Mouse (Mus musculus) spleen, postnatal 14 days (tissue): Measurements from ENCODE around the gene Gm11037.

ENCODE experiments used
- DNase-seq, 2 experiments: peaks; one replicate each; pipeline ENCODE4 v3.0.0; 2021 to 2022; ENCODE audit warnings: low spot score in 2 of 2

Gene Gm11037

DNA sequence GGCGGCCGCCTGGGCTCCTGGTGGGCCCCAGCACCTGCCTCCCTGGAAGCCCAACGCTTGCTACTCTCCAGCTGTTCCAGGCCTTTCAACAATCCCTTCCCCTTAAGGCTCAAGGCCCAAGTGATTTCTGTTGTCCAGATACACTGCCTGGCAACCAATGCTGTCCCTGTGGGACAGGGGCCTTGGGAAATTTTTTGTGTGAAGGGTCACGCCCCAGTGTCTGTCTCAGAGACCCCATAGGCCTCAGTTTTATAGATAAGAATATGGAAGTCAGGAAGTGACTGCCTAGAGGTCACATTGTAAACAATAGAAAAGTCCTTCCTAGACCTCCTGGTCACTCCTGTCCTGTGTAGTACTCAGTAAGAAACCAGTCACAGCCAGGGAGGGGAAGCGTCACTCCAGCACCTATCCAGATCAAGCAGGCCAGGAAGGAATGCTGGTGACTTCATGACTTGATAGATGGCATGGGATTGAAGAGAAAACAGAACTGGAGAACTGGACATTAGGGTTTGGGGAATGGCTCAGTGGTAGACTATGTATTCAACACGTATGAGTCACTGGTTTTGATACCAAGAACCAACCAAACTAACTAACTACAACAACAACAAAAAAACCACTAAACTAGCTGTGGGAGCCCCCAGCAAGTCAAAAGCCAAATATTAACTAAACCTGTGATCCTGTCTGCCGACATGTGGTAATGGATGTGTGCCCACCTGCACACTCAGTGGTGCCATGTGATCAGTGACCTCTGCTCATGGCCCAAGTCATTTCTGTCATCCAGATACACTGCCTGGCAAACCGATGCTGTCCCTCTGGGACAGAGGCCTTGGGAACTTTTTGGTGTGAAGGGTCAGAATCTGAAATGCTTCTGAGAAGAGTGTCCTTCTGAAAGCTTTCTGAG, 15.3 kb downstream of the Gm11037 start:
- no peak for DNase-seq

DNA sequence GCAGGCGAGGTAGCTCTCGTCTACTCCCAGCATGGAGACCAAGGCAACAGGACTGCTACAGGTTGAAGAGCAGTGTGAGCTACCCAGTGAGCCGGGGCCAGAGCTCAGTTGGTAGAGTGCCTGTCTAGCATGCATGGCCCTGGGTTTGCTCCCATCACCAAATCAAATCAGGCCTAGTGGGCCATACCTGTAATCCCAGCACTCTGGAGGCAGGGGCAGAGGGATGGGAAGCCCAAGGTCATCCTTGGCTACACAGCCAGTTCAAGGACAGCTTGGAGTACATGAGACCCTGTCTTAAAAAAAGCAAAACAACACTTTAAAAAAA, 15.9 kb downstream of the Gm11037 start:
- DNase-seq: no peak

DNA sequence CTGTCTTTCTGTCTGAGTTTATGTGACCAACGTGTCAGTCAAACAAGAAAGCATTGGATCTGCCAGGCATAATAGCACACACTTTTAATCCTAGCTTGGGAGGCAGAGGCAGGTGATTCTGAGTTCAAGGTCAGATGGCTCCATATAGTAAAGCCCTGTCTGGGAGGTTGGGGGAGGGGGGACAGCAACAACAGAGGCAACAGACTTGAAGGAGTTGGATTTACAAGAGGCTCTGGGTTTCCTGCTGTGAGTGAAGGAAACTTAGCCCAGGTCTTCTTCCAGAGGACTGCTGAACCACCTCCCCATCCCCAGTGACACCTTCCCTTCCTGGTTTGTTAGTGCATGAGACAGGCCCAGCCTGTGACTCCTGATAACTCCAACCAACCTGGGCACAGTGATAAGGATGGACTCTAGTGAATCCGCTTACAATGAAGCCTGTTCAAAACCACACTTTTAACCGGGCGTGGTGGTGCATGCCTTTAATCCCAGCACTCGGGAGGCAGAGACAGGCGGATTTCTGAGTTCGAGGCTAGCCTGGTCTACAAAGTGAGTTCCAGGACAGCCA, 19.0 kb downstream of the Gm11037 start:
- no peak for DNase-seq

DNA sequence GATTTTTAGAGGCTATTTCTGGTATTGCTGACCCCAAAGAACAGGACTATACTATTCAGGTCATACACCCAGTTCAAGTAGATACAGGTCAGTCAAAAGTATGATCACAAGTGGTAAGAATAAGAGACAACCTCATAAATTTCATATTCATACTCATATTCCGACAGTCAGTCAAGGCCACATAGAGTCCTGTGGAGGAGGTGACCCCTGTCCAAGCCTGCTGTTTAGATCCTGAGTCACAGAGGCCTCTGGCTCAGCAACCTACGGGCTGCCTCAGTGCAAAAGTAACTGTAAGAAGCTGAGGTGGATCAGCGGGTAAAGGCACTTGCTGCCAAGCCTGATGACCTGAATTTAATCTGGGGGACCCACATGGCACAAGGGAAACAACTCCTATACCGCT, 20.7 kb downstream of the Gm11037 start:
- DNase-seq: no peak

DNA sequence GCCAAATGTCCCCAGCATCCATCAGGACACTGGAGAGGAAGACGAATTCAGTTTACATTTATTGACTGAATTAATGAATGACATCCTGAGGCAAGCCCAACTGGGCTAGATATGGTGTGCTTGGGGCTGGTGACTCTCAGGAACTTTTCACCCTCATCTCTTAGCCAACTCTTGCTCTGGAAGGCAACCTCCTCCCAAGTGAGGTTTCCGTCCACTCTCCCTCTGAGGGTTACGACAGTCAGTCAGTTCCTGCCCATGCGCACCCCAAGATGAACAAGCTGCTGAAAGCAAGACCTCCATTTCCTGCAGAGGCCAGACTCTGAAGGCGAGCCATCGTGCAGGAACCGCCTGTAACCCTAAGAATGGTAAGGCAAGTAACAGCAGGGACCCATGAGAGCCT, 23.7 kb downstream of the Gm11037 start:
- DNase-seq: no peak

DNA sequence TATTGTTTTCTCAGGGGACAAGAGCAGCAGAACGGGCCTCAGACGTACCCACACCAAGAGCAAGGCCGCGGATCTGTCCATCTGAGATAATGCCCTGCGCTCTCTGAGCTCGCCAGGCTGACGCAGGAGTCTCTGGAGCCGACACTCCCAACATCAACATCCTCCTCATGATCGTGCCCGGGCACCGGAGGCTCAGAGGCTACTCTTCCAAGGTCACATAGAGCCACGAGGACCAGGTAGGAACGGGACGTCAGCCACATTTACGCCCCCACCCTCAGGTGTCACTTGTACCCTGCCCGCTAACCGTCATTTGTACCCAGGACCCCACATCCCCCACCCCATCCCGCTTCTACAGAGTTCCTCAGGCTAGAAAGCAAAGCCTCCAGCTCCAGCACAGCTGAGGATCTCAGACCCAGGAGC, 26.2 kb downstream of the Gm11037 start:
- DNase-seq: peak; percentile 43 to 52

DNA sequence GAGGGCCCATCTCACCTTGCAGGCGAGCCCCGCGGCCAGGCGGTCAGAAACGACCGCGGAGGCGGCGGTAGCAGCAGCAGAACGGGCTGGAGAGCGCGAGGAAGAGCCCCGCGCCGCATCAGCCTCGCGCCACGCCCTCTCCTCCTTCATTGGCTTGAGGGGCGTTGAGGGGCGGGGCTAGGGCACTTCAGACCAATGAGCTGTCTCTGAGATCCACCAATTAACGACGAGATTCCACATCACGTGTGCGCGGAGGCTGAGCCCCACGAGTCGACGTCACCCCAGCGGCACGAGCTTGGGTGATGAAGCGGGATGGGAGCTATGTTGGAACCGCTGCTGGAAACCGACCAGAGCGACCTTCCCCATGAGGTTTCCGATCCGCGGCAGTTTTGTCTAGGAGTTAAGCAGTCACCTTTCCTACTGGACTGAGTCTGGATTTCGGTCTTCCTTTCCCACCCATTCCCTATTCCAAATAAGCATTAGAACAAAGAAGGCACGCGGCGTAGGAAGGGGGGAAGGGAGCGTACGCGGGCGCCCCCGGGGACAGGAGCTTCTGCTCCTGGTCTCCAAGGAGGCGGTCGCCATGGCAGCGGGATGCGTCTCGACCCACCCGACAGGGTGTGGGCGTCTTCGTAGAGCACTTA, 26.8 kb downstream of the Gm11037 start, which contains the start of gene 1700037H04Rik:
Gene 1700037H04Rik, minus strand, starts transcription at position 144 of the 644 bp plus-strand sequence.
- peak; percentile 92 for DNase-seq

DNA sequence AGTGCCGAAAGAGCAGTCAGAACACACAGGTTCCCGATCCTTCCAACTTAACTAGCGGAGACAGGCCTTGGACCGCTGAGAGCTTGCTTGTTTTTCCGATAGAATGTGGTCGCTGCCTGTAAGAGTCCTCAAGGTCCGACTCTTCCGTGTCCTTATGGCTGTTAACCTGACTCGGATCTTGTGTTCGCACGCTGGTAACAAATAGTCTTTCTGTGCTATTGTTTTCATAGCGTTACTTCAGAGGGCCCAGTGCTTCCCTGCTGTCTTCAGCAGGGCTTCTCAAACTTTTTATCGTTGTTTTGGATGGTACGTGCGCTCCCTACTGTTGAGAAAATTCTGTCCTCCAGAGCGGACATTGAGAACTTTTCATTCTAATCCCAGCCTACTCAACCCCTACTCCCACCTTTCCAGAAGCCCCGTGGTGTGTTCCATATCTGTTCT, 27.4 kb downstream of the Gm11037 start:
- DNase-seq: no peak

DNA sequence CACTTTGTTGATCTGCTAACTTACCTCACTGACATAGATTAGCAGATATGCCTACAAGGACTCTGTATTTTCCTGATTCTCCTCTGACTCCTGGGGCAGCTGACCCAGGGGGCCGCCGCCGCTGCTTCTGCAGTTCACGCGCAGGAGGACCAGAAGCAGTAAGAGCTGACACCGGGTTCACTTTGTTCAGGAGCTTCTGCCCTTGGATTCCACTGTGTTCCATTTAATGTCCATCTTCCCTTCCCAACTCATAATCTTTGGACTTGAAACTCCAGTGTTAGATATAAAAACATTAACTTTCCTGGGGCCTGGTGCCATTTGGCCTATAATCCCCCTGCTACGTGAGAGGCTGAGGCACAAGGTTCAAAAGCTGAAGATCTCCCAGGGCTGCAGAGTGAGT, 30.6 kb downstream of the Gm11037 start:
- DNase-seq: no peak

DNA sequence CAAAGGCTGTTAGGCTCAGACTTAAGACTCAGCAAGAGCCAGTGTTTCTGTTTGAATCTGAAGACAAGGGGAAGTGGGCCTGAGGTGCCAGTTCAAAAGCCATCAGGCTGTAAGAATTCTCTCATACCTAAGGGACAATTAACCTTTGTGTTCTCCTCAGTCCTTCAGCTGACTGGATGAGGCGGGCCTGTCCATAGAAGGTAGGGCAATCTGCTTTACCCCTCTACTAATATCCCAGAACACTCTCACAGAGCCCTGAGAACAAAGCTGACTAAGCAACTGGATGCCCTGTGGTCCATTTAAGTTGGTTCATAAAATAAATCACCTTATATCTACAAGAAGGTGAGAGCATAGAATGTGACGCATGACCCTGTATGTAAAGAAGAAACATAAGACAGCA, 32.9 kb downstream of the Gm11037 start:
- DNase-seq: no peak

DNA sequence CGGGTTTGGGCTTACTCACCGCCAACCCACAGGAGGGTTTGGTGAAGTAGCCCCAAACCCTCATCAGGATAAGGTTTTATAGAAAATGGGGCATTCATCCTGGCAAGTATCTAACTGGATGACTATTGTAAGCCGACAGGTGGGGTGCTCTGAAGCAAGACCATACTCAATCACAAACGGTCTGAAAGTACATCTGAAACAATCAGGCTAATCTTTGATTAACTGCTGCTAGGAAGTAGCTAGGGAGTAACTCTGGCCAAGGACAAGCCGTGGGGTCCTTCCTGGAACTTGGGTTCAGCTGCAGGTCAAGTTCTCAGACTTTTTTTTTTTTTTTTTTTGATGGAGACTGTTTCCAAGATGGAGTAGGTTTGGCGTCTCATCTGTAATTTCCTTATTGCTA, 34.7 kb downstream of the Gm11037 start:
- DNase-seq: no peak

DNA sequence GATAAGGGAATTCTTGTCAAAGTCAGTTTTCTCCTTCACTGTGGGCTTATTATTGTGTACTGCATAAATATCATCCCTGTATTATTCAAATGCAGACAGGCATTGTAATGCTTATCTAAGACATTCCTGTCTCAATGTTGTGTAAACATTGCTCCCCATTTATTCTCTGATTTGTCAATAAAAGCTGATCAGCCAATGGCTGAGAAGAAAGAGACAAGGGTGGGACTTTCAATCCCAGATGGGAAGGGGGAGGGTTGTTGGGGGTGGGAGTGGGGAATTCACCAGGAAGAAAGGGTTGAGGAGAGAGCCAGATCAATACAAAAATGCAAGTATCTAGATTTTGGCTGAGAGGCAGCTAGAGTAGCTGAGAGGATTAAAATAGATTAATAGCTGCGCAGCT, 35.6 kb downstream of the Gm11037 start:
- no peak for DNase-seq

DNA sequence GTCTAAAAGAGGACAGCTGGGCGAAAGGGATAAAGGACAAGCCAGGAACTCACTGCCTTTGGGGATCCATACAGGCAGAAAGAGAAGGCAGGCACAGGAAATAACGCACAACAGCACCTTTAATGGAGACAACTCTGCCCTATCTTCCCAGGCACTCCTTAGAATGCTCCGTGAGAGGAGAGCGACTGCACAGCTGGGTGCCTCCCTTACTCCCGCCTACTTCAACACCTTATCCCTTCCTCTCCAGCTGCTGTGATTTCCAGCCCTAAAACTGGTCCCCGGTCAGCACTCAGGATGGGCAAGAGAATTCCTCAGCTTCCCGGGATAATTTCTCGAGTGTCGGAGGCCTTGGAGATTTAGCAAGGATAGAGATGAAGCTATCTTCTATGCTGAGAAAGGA, 37.6 kb downstream of the Gm11037 start:
- no peak for DNase-seq

DNA sequence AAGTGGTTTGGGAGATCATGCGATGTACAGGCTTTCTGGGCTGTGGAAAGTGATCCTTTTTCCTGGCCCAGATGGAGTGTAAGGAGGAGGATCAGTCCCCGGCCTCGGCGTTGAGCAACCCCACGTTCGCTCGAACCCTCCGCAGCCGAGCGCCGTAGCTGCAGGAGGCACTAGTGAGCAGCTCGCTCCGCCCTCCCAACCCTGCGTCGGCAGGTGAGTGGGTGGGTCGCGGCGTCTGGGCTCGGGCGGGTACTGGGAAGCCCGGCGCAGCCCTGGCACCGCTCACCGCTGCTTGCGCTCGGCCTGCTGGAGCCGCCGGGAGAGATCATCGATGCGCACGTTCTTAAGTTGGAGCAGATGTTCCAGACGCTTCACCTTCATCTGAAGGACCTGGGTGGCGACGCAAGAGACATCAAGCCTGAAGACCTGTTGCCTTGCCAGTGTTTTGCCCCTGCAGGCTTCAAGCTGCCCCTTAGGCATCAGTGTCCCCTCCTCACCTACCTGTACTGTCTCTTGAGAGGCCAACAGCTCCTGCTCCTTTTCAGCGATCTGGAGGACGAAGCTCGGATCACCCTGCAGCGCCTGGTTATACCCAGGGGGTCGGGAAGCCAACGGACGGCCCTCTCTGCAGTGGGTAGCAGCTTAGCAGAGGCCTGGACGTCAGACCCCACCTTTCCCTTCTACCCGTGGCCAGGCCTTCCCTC, 38.3 kb downstream of the Gm11037 start:
- peak; percentile 48 to 60 for DNase-seq

DNA sequence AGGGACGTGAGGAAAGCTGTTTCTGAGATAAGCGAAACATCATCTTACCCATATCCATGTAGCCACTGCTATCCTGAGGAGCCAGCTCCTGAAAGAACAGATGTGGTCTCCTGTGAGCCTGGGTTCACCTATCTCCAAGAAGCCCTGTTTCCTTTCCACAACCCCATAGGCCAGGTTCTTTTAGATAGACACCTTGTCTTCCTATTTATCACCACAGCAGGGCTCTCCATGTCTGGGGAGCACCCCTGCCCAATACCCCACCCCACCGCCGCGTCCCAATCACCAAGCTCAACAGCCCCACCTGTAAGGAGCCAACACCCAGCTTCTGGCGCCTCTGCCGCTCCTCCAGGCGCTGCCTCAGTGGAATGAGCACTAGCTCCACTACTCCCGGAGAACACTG, 39.0 kb downstream of the Gm11037 start:
- no peak for DNase-seq

DNA sequence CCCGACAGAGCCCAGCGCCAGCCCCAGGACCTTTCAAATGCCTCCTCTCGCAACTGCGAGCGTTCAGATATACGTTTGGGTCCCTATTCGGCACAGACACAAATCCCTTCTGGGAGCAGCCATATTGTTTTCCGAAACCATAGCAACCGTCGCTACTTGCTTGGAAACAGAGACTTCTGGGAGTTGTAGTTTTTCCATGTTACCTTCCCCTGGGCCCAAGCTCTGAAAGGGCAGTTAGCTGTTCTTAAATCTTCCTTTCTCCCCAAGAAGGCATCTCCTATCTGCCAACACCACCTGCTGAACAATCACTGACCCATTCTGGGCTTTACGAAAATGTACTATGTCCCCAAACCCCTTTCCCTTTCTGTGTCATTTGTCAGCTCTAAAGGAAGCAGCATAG, 41.4 kb downstream of the Gm11037 start:
- DNase-seq: no peak

DNA sequence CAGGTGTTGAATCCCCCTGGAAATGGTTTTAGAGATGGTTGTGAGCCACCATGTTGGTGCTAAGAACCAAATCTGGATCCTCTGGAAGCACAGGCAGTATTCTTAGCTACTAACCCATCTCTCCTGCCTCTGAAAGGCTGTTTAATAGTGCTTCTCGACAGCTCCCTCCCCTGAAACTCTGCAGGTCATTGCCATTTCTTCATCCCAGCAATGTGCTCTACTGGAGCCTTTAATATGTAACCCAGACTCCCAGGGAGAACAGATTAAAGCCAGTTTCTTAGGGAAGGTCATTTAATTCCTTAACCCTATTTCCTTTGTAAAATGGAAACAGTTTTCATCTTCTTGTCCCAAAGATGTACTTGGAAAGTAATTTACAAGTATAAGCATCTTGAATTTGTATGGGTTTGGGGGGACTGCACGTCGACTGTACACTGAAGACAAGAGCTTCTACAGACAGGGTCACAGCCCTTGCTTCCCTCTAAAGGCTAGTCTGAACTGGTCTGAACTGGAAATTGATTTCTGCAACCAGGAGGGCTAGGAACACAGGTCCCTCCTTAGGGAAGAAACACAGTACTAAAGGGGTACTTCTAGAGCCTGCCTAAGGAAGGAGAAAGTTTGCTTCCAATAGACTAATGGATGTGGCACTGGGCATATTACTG, 42.1 kb downstream of the Gm11037 start:
- DNase-seq: no peak

DNA sequence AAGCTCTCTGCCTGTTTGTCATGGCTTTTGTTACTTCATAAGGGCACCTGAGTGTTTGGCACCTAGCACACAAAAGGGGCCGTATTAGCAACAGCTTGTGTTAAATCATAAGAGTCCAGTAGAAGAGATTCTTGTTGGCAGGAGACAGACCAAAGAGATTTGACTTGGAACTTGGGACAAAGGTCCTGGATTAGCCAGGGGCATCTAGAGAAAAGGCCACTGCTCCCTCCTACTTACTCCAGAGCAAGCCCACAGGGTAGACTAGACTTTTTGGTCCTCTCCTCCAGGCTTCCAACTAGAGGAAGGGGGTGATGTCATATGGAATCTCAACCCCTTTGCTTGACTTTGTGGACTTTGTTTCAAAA, 42.6 kb downstream of the Gm11037 start:
- no peak for DNase-seq

DNA sequence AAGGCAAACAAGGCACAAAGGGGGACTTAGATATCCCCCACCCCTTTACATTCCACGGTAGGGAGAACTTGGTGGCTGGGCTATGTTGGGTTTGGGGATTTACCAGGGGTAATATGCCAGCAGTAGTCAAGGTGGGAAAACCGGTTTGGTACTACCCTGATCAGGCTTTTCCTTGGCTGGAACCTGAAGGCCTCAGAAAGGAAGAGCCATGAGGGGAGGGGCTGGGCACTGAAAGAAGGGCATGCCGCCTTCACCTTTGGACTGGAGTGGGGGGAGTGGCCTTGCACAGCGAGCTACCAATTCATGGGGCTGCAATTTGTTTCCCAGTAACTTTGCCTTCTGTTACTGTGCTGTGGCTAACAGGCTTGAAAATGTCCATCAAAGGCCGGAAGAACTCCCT, 43.2 kb downstream of the Gm11037 start:
- DNase-seq: no peak

DNA sequence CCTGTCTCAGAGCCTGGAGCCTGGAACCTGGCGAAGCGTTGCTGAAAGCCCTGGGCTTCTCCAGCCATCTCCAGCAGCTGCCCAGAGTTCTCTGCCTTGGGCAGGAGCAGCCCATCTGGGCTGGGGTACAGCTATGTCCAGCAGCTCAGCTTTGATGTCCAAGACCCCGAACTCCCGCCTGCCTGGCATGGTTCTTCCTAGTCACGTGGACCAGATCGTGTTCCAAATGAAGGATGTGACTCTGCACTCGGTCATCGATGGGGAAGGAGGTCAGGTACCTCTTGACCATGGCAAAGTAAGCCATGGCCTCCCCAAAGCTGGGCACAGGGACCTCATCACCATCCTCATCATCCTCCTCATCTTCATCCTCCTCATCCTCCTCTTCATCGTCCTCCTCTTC, 44.6 kb downstream of the Gm11037 start:
- DNase-seq: no peak

DNA sequence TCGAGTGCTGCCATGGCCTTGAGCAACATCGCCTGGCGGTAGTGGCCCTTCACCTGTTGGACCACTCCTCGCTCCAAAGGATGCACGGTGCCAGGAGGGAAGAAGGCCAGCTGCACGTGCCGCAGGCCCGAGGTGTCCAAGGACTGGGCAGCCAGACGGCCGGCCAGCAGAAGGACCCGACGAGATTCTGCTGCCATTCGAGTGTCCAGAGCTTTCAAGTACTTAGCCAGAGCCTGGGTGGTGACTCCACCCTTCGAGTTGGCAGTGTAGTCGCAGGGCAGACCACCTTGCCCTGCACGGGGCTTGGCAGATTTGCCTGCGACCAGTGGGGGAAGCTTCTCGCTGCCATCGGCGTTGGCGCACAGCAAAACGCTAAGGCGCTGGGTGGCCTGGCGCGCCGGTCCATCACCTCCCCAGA, 45.5 kb downstream of the Gm11037 start:
- no peak for DNase-seq
